Mouse (Mus musculus) thymus, postnatal 36 days (tissue): ENCODE measurements at regions not wholly inside any gene's neighbourhood (a gene's known extent, or its start where the extent isn't known, plus 50 kb on each side); places are given as distances from the start of the nearest gene placed in this dataset.

ENCODE experiments used
- DNase-seq, 2 experiments: peaks; one replicate each; pipeline ENCODE4 v3.0.0; 2022; ENCODE audit warnings: mixed read lengths in 2 of 2

GRCm38 (mm10) chr6:135629236-135629635 is 266.9 kb downstream of the Emp1 start:
- DNase-seq, result no peak

- DNase-seq, result no peak
These were observed 270.3 kb downstream of the Emp1 start for GRCm38 (mm10) chr6:135632671-135633070.

DNA sequence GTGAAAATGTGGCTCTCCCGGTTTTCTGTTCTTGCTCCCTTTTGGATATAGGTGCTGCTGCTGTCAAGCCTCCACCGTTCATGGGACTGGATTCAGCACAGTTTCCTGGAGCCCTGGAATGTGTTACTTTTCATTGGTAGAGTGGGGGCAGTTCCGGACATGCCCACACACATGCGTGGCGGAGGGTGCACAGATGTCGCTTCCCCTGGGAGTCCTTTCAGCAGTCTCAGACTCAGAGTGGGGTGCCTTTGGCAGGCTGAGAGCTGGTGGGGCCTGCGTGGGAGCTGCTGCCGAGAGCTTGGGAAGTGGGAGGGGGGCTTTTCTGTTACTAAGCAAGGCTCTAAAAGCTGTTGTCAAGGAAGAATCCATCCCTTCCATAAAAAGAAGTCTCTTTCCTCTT is 274.3 kb downstream of the Emp1 start:
- DNase-seq, result no peak

DNA sequence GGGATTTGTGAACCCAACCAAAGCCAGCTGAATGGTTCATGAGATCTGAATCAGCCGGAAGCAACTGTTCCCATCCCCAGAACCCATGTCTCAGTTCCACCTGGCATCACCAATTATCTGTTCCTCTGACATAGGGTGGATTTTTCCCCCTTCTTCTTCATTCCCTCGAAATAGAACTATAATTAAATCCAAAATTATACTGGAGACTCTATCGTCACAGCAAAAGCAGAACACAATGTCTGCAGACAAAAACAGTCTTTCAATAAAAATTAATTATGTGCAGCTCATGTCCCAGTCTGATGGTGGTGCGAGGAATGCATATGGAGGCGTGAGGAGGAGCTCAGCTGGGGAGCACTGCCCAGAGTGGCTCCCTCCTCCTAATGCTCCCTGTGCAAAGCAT is 280.4 kb downstream of the Emp1 start:
- no peak for DNase-seq

- DNase-seq, result peak in 1 of 2 experiments; percentile 10
These were observed 283.8 kb downstream of the Emp1 start for GRCm38 (mm10) chr6:135646177-135646576.

DNA sequence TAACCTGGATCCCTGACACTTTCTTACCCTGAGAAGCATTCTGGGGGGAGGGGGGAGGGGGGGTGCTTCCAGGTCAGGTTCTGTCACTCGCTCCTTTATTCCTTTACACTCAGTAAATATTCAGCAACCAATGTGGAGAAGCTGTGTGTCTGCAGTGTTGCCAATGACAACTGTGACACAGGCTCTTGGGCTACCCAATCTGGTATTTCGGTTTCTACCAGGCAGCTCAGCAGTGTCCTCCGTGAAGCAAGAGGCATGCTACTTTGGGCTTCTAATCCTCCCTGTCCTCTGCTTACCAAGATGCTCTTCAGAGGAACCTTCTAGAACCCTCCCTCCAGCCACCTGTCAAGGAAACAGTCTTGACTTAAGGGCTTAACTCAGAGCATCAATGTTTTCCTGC is 290.7 kb downstream of the Emp1 start:
- no peak for DNase-seq

DNA sequence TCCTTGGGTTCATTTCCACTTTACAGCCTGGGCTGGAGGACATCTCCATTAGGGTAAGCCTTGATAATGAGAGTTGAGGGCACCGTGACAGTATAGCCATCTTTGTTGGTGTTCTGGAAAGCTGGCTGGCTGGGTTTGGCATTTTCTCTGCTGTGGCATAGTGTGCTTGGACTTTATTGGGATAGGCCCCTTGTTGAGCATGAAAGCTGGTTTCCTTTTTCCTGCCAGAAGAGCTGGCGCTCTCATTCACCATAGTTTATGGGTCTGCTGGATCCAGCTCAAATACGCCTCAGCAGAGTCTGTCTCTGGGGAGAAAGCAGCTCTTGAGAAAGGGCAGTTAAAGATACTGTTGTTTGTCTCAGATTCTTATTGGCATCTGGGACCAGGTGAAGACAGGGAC is 300.0 kb downstream of the Emp1 start:
- DNase-seq, result no peak

DNA sequence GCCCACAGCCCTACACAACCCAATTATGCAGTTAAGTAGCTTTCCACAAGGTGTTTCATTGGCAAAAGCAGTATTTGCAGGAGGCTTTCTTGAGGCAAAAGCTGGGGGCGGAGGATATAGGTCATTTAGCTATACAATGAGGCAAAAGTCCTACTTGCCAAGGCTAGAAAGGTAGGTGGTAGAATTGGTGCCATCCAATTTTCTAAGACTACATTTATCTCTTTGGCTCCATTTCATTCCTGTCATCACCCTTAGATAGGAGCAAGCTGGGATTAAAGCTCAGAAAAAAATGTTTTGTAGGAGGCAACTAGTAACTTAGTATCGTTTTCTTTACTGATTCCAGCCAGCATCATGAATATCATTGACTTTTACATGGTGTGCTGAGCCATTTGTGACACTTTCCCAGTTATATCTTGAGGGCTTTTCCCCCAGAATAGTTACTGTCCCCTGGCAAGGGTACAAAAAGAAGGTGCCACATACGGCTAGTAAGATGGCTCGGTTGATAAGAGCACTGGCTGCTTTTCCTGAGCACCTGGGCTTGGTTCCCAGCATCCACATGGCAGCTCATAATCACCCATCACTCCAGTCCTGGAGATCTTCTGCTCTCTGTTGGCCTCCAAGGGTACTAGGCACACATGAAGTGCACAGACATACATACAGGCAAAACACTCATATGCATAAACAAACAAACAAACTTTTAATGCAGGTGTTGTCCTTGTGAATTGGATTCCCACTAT is 300.6 kb downstream of the Emp1 start:
- DNase-seq, result no peak
